Mouse (Mus musculus) kidney, postnatal 0 days (tissue): ENCODE data around the gene Gm6408. TPM values are rescaled to one million over a fixed set of nuclear protein-coding genes. Genes with fewer than 3 reads are reported as not detected.
"Not testable (repeated sequence)": the region's sequence is repeated elsewhere in the genome, so short reads cannot be mapped to it uniquely, and the experiment has no call there.

ENCODE experiments used
- ATAC-seq: fragments of 200-750 bp; cut with Nextera tagmentation; replicated peaks from 2 replicates; pipeline ENCODE4 v1.8.0; 2017; ENCODE audit warnings: low read depth, moderate number of reproducible peaks, moderate TSS enrichment, moderate library complexity; ENCODE audit not compliant: low FRiP score
- DNase-seq: peaks from one replicate; pipeline ENCODE4 v3.0.0-alpha.2; 2016; ENCODE audit warnings: low spot score
- H3K27ac ChIP-seq: fragments of 300-500 bp; sonication (generic); 2 replicates; pipeline ENCODE4 v1.5.1; 2014; ENCODE audit warnings: mild to moderate bottlenecking
- H3K27me3 ChIP-seq: fragments of 300-500 bp; sonication (generic); 2 replicates; pipeline ENCODE4 v1.6.1; 2014; ENCODE audit warnings: low read length, mixed read lengths; ENCODE audit not compliant: insufficient read depth
- H3K36me3 ChIP-seq: fragments of 300-500 bp; sonication (generic); 2 replicates; pipeline ENCODE4 v1.6.1; 2014; ENCODE audit warnings: low read length, mixed read lengths; ENCODE audit not compliant: insufficient read depth
- H3K4me1 ChIP-seq: fragments of 300-500 bp; sonication (generic); replicated peaks from 2 replicates; pipeline ENCODE4 v1.6.1; 2014; ENCODE audit warnings: antibody characterized with exemption, low read length, mixed read lengths; ENCODE audit not compliant: insufficient read depth
- H3K4me2 ChIP-seq: fragments of 300-500 bp; sonication (generic); 2 replicates; pipeline ENCODE4 v1.6.1; 2014; ENCODE audit warnings: mild to moderate bottlenecking, low read length, moderate library complexity, mixed read lengths
- H3K4me3 ChIP-seq: fragments of 300-500 bp; sonication (generic); replicated peaks from 2 replicates; pipeline ENCODE4 v1.5.1; 2014; ENCODE audit warnings: low read depth, low read length
- H3K9ac ChIP-seq: fragments of 300-500 bp; sonication (generic); 2 replicates; pipeline ENCODE4 v1.6.1; 2014; ENCODE audit warnings: low read depth, low read length
- H3K9me3 ChIP-seq: fragments of 300-500 bp; sonication (generic); replicated peaks from 2 replicates; pipeline ENCODE4 v1.6.1; 2016; ENCODE audit warnings: low read length, inconsistent platforms, mixed read lengths
- CTCF ChIP-seq: IDR thresholded peaks from 2 replicates; pipeline ENCODE4 v1.5.1; 2016; ENCODE audit warnings: antibody characterized with exemption, low read depth, mild to moderate bottlenecking, moderate library complexity
- WGBS: fragments of 180-500 bp; shearing (Covaris S2); extraction: QIAGEN DNeasy Blood & Tissue Kit; methylation state at CpG from one replicate; pipeline ENCODE4 v1.1.7; 2014; 5-methylcytosine and 5-hydroxymethylcytosine counted together
- polyA plus RNA-seq: library from polyadenylated mRNA; unstranded; fragments of >200 nt; fragmentation: Nextera tagmentation; extraction: Ambion mirVana; gene quantifications from 2 replicates; pipeline ENCODE4 v1.2.1, GENCODE M21; 2015

Gm6408 gene
- polyA plus RNA-seq, 1 experiment from 2014 or later: not detected

DNA sequence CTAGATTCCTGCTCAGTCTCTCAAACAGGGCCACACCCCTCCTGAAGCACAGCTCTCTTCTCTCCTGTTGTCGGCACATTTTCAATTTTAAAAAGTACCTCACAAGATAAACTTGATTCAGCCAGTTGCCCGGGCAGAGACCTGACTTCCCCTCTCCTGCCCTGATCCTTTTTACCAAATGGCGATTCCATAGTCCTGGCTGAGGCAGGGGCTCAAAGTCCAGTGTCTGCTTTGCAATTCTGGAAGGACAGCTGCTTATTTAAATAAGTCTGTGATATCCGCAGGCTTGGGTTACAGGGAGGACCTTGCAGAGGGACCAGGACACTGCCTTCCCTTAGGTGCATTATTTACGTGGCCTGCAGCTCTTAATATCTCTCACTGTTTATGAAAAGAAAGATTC, 10.5 kb upstream of the Gm6408 start:
- no peak overlapping the region for H3K4me2 ChIP-seq
- 66% methylated on average over 5 of the region's 5 CpGs for WGBS

GRCm38 (mm10) chr5:146471821-146472220, 9.9 kb upstream of the Gm6408 start:
- Histone ChIP-seq H3K4me3 (no peak overlapping the region), H3K4me1 (no peaks in the 10 kb centered on the region), H3K4me2 (no peak overlapping the region), H3K27me3 (no peaks in the 10 kb centered on the region), H3K27ac (no peak overlapping the region), H3K9ac (no peak overlapping the region), H3K36me3 (no peaks in the 10 kb centered on the region), H3K9me3 (no peaks in the 10 kb centered on the region)
- 91% methylated on average over 12 of the region's 12 CpGs for whole genome bisulfite sequencing
- ATAC-seq (no peak), DNase-seq (no peak)
- TF ChIP-seq CTCF: no peak

More for the DNA sequence above, 10.5 kb upstream of the Gm6408 start:
- Histone ChIP-seq H3K27me3 (no peaks in the 10 kb centered on the region), H3K4me3 (no peak overlapping the region), H3K36me3 (no peaks in the 10 kb centered on the region), H3K27ac (no peak overlapping the region), H3K9me3 (no peaks in the 10 kb centered on the region), H3K9ac (no peak overlapping the region), H3K4me1 (no peaks in the 10 kb centered on the region)
- ATAC-seq (no peak), DNase-seq (no peak)
- TF ChIP-seq CTCF: no peak

GRCm38 (mm10) chr5:146479564-146479963, 2.2 kb upstream of the Gm6408 start:
- not testable (repeated sequence) for H3K4me3 ChIP-seq, DNase-seq, H3K27ac ChIP-seq, ATAC-seq, H3K36me3 ChIP-seq, H3K9me3 ChIP-seq, H3K4me2 ChIP-seq, H3K9ac ChIP-seq, H3K4me1 ChIP-seq, H3K27me3 ChIP-seq
- WGBS: 8% methylated on average over 4 of the region's 4 CpGs
- peak; percentile 68 for TF ChIP-seq CTCF

- H3K4me1 ChIP-seq, H3K9ac ChIP-seq, H3K4me3 ChIP-seq, ATAC-seq, H3K4me2 ChIP-seq, H3K36me3 ChIP-seq, DNase-seq, H3K27me3 ChIP-seq, H3K27ac ChIP-seq, H3K9me3 ChIP-seq: not testable (repeated sequence)
- 8% methylated on average over 3 of the region's 4 CpGs for whole genome bisulfite sequencing
- TF ChIP-seq CTCF: peak; percentile 48
Observed at GRCm38 (mm10) chr5:146488959-146489358, 7.2 kb downstream of the Gm6408 start.

- not testable (repeated sequence) for H3K27me3 ChIP-seq, H3K36me3 ChIP-seq, H3K4me1 ChIP-seq, H3K27ac ChIP-seq, H3K9ac ChIP-seq, DNase-seq, H3K4me3 ChIP-seq, H3K4me2 ChIP-seq, H3K9me3 ChIP-seq, ATAC-seq
- WGBS: no CpG with 5 or more reads among the region's 5 CpGs
Observed at GRCm38 (mm10) chr5:146491063-146491462, 9.3 kb downstream of the Gm6408 start, which contains the start of gene Gm6370. TSS of gene Gm6370 (plus strand) at chr5:146491363.

DNA sequence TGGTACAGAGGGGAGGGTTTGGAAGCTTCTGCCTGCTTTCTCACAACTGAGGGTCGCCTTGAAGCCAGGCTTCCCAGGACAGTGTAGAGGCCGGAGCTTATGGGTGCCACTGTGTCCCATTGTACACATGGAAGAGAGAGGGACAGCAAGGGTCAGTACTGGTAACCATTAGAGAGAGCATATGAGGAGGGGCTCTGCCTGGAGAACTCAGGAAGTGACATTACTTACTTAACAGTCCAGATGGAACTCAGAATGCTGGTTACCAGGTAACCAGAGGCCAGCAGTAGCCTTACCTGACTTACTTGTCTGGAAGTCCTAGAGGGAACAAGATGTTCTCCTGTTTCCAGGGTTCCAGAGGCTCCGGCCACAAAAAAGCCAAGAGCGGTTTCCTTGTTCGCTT, 20.3 kb downstream of the Gm6408 start, which contains the start of gene 4930449I24Rik:
Gene 4930449I24Rik, plus strand, starts transcription at position 301 of the 400 bp plus-strand sequence.
- not testable (repeated sequence) for DNase-seq, H3K4me3 ChIP-seq, H3K9ac ChIP-seq, H3K36me3 ChIP-seq, H3K27ac ChIP-seq, H3K27me3 ChIP-seq, H3K4me1 ChIP-seq, H3K9me3 ChIP-seq, H3K4me2 ChIP-seq, ATAC-seq
- no CpG with 5 or more reads among the region's 5 CpGs for WGBS

GRCm38 (mm10) chr5:146513823-146514222, 32.1 kb downstream of the Gm6408 start, which contains the start of gene Gm3402:
TSS of gene Gm3402 (plus strand) at chr5:146514123.
- DNase-seq, H3K27ac ChIP-seq, H3K36me3 ChIP-seq, H3K9me3 ChIP-seq, H3K27me3 ChIP-seq, H3K9ac ChIP-seq, H3K4me1 ChIP-seq, H3K4me3 ChIP-seq, ATAC-seq, H3K4me2 ChIP-seq: not testable (repeated sequence)
- no CpG with 5 or more reads among the region's 5 CpGs for WGBS

DNA sequence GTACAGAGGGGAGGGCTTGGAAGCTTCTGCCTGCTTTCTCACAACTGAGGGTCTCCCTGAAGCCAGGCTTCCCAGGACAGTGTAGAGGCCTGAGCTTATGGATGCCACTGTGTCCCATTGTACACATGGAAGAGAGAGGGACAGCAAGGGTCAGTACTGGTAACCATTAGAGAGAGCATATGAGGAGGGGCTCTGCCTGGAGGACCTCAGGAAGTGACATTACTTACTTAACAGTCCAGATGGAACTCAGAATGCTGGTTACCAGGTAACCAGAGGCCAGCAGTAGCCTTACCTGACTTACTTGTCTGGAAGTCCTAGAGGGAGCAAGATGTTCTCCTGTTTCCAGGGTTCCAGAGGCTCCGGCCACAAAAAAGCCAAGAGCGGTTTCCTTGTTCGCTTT, 43.7 kb downstream of the Gm6408 start, which contains the start of gene Gm3404:
Gene Gm3404, plus strand, starts transcription at position 301 of the 400 bp plus-strand sequence.
- no CpG with 5 or more reads among the region's 3 CpGs for WGBS
- H3K4me3 ChIP-seq, H3K27me3 ChIP-seq, H3K27ac ChIP-seq, DNase-seq, H3K4me2 ChIP-seq, H3K9me3 ChIP-seq, H3K36me3 ChIP-seq, H3K9ac ChIP-seq, ATAC-seq, H3K4me1 ChIP-seq: not testable (repeated sequence)
